Mouse (Mus musculus): ENCODE results near the gene Gm28048. TPM values are rescaled to one million over a fixed set of nuclear protein-coding genes. Genes with fewer than 3 reads are reported as not detected.

Gm28048 gene
- polyA plus RNA-seq, 2 experiments: 2.8 to 6.8 TPM

GRCm38 (mm10) chr11:23013096-23013495 is 31.2 kb upstream of the Gm28048 start:
- Histone ChIP-seq H3K9ac (replicated peaks) (no peak overlapping the region), H3K4me2 (ENCODE audit: low read depth) (no peak overlapping the region), H3K4me1 (replicated peaks; ENCODE audit: control insufficient read depth in 2 of 2, insufficient read depth in 2 of 2, low read length in 1 of 2) (no peaks in the 10 kb centered on the region), H3K27me3 (ENCODE audit: control insufficient read depth, insufficient read depth, low read length) (no peaks in the 10 kb centered on the region), H3K9me3 (ENCODE audit: control insufficient read depth, low read length) (no peaks in the 10 kb centered on the region), H3K27ac (no peak overlapping the region), H3K4me3 (ENCODE audit: insufficient read depth in 1 of 2, low read depth in 2 of 2, low read length in 2 of 2) (no peak overlapping the region), H3K36me3 (replicated peaks; ENCODE audit: control insufficient read depth, insufficient read depth, low read depth) (no peaks in the 10 kb centered on the region)
- TF ChIP-seq CTCF (IDR thresholded peaks at IDR 0.05; ENCODE audit: low read depth) (no peak), EP300 (IDR thresholded peaks at IDR 0.05; ENCODE audit: low read depth) (no peak)
- no peak for DNase-seq (ENCODE audit: low read depth in 3 of 3, low spot score in 3 of 3)
- 45% methylated on average over 1 of the region's 1 CpGs for WGBS (ENCODE audit: insufficient replicate concordance)
- ATAC-seq (ENCODE audit: insufficient read depth): no peak

- Histone ChIP-seq H3K27ac (no peak overlapping the region), H3K4me2 (ENCODE audit: low read depth) (peak overlapping the region; percentile 83), H3K27me3 (ENCODE audit: control insufficient read depth, insufficient read depth, low read length) (no peaks in the 10 kb centered on the region), H3K9me3 (ENCODE audit: control insufficient read depth, low read length) (no peaks in the 10 kb centered on the region), H3K4me1 (replicated peaks; ENCODE audit: control insufficient read depth in 2 of 2, insufficient read depth in 2 of 2, low read length in 1 of 2) (peaks cover 6 to 7% of the 10 kb centered on the region in 2 experiments), H3K9ac (replicated peaks) (peak overlapping the region; percentile 77), H3K4me3 (ENCODE audit: insufficient read depth in 1 of 2, low read depth in 2 of 2, low read length in 2 of 2) (peak overlapping the region in 1 of 2 experiments; percentile 66; a peak in 2 of 4 replicates), H3K36me3 (replicated peaks; ENCODE audit: control insufficient read depth, insufficient read depth, low read depth) (peaks cover 15% of the 10 kb centered on the region)
- ATAC-seq (ENCODE audit: insufficient read depth) (no peak), DNase-seq (ENCODE audit: low read depth in 3 of 3, low spot score in 3 of 3) (no peak)
- WGBS (ENCODE audit: insufficient replicate concordance): 26% methylated on average over 4 of the region's 4 CpGs
- TF ChIP-seq EP300 (IDR thresholded peaks at IDR 0.05; ENCODE audit: low read depth) (no peak), CTCF (IDR thresholded peaks at IDR 0.05; ENCODE audit: low read depth) (no peak)
These were observed 26.9 kb upstream of the Gm28048 start for GRCm38 (mm10) chr11:23008824-23009200.

GRCm38 (mm10) chr11:23008181-23008823 is 26.4 kb upstream of the Gm28048 start:
- no peaks in the 10 kb centered on the region for H3K27me3 ChIP-seq (ENCODE audit: control insufficient read depth, insufficient read depth, low read length)
- H3K4me1 ChIP-seq (replicated peaks; ENCODE audit: control insufficient read depth in 2 of 2, insufficient read depth in 2 of 2, low read length in 1 of 2): peaks cover 6 to 7% of the 10 kb centered on the region in 2 experiments
- H3K9me3 ChIP-seq (ENCODE audit: control insufficient read depth, low read length): no peaks in the 10 kb centered on the region
- peak; percentile 82 for ATAC-seq (ENCODE audit: insufficient read depth)
- peak overlapping the region; percentile 87 for H3K27ac ChIP-seq
- peak; percentile 69 to 76 (median 71) for DNase-seq (ENCODE audit: low read depth in 3 of 3, low spot score in 3 of 3)
- peak overlapping the region; percentile 77 for H3K9ac ChIP-seq (replicated peaks)
- H3K4me3 ChIP-seq (ENCODE audit: insufficient read depth in 1 of 2, low read depth in 2 of 2, low read length in 2 of 2): peak overlapping the region; percentile 66 to 90
- peak overlapping the region; percentile 83 for H3K4me2 ChIP-seq (ENCODE audit: low read depth)
- TF ChIP-seq CTCF (IDR thresholded peaks at IDR 0.05; ENCODE audit: low read depth) (peak; percentile 43; the same call in 1 of the 2 replicates), EP300 (IDR thresholded peaks at IDR 0.05; ENCODE audit: low read depth) (no peak)
- H3K36me3 ChIP-seq (replicated peaks; ENCODE audit: control insufficient read depth, insufficient read depth, low read depth): peaks cover 20% of the 10 kb centered on the region
- under 1% methylated on average over 40 of the region's 40 CpGs for WGBS (ENCODE audit: insufficient replicate concordance)

- no peaks in the 10 kb centered on the region for H3K9me3 ChIP-seq (ENCODE audit: control insufficient read depth, low read length)
- TF ChIP-seq CTCF (IDR thresholded peaks at IDR 0.05; ENCODE audit: low read depth): no peak
- TF ChIP-seq EP300 (IDR thresholded peaks at IDR 0.05; ENCODE audit: low read depth): no peak
- peak within 1 kb of the TSS; percentile 87 for H3K27ac ChIP-seq
- DNase-seq (ENCODE audit: low read depth in 3 of 3, low spot score in 3 of 3): peak; percentile 91 to 94 (median 93)
- H3K27me3 ChIP-seq (ENCODE audit: control insufficient read depth, insufficient read depth, low read length): no peaks in the 10 kb centered on the region
- H3K4me2 ChIP-seq (ENCODE audit: low read depth): peak within 1 kb of the TSS; percentile 83
- peak within 1 kb of the TSS; percentile 66 to 90 for H3K4me3 ChIP-seq (ENCODE audit: insufficient read depth in 1 of 2, low read depth in 2 of 2, low read length in 2 of 2)
- H3K9ac ChIP-seq (replicated peaks): peak within 1 kb of the TSS; percentile 77
- ATAC-seq (ENCODE audit: insufficient read depth): peak; percentile 94
- H3K36me3 ChIP-seq (replicated peaks; ENCODE audit: control insufficient read depth, insufficient read depth, low read depth): peaks cover 25% of the 10 kb centered on the region
- H3K4me1 ChIP-seq (replicated peaks; ENCODE audit: control insufficient read depth in 2 of 2, insufficient read depth in 2 of 2, low read length in 1 of 2): peaks cover 6 to 7% of the 10 kb centered on the region in 2 experiments
- under 1% methylated on average over 22 of the region's 22 CpGs for WGBS (ENCODE audit: insufficient replicate concordance)
These were observed 25.7 kb upstream of the Gm28048 start, which contains the start of gene Fam161a for GRCm38 (mm10) chr11:23007481-23008180. TSS of gene Fam161a (plus strand) at chr11:23007531.

GRCm38 (mm10) chr11:23007166-23007480 is 25.2 kb upstream of the Gm28048 start:
- peaks cover 30% of the 10 kb centered on the region for H3K36me3 ChIP-seq (replicated peaks; ENCODE audit: control insufficient read depth, insufficient read depth, low read depth)
- no peaks in the 10 kb centered on the region for H3K27me3 ChIP-seq (ENCODE audit: control insufficient read depth, insufficient read depth, low read length)
- DNase-seq (ENCODE audit: low read depth in 3 of 3, low spot score in 3 of 3): no peak
- peak overlapping the region; percentile 87 for H3K27ac ChIP-seq
- 4% methylated on average over 6 of the region's 6 CpGs for WGBS (ENCODE audit: insufficient replicate concordance)
- peak overlapping the region; percentile 66 to 90 for H3K4me3 ChIP-seq (ENCODE audit: insufficient read depth in 1 of 2, low read depth in 2 of 2, low read length in 2 of 2)
- no peak for TF ChIP-seq EP300 (IDR thresholded peaks at IDR 0.05; ENCODE audit: low read depth)
- peaks cover 6 to 7% of the 10 kb centered on the region in 2 experiments for H3K4me1 ChIP-seq (replicated peaks; ENCODE audit: control insufficient read depth in 2 of 2, insufficient read depth in 2 of 2, low read length in 1 of 2)
- peak; percentile 60 for ATAC-seq (ENCODE audit: insufficient read depth)
- peak overlapping the region; percentile 83 for H3K4me2 ChIP-seq (ENCODE audit: low read depth)
- H3K9ac ChIP-seq (replicated peaks): peak overlapping the region; percentile 61
- no peaks in the 10 kb centered on the region for H3K9me3 ChIP-seq (ENCODE audit: control insufficient read depth, low read length)

All from liver, embryonic 14.5 days (tissue).